Mouse (Mus musculus) forebrain, embryonic 15.5 days (tissue): ENCODE data around the gene CN725425. TPM values are rescaled to one million over a fixed set of nuclear protein-coding genes. Genes with fewer than 3 reads are reported as not detected.

Source experiments
- ATAC-seq: fragments of 200-750 bp; cut with Nextera tagmentation; replicated peaks from 2 replicates; pipeline ENCODE4 v1.8.0; 2017; ENCODE audit warnings: mild to moderate bottlenecking, moderate TSS enrichment, moderate library complexity
- H3K27ac ChIP-seq: fragments of 300-500 bp; sonication (generic); replicated peaks from 2 replicates; pipeline ENCODE4 v1.5.1; 2015; ENCODE audit warnings: mild to moderate bottlenecking, inconsistent platforms
- H3K27me3 ChIP-seq: fragments of 300-500 bp; sonication (generic); 2 replicates; pipeline ENCODE4 v1.6.1; 2015; ENCODE audit warnings: inconsistent platforms
- H3K36me3 ChIP-seq: fragments of 300-500 bp; sonication (generic); 2 replicates; pipeline ENCODE4 v1.6.1; 2015; ENCODE audit warnings: mild to moderate bottlenecking, inconsistent platforms
- H3K4me1 ChIP-seq: fragments of 300-500 bp; sonication (generic); 2 replicates; pipeline ENCODE4 v1.6.1; 2015; ENCODE audit warnings: inconsistent platforms
- H3K4me2 ChIP-seq: fragments of 300-500 bp; sonication (generic); replicated peaks from 2 replicates; pipeline ENCODE4 v1.6.1; 2015; ENCODE audit warnings: mild to moderate bottlenecking, inconsistent platforms
- H3K4me3 ChIP-seq: fragments of 300-500 bp; sonication (generic); 2 replicates; pipeline ENCODE4 v1.5.1; 2015; ENCODE audit warnings: mild to moderate bottlenecking, inconsistent platforms
- H3K9ac ChIP-seq: fragments of 300-500 bp; sonication (generic); replicated peaks from 2 replicates; pipeline ENCODE4 v1.6.1; 2015; ENCODE audit warnings: mild to moderate bottlenecking, inconsistent platforms
- H3K9me3 ChIP-seq: fragments of 300-500 bp; sonication (generic); 2 replicates; pipeline ENCODE4 v1.6.1; 2016; ENCODE audit warnings: inconsistent platforms
- WGBS: fragments of 180-500 bp; shearing (Covaris S2); methylation state at CpG from one replicate; pipeline ENCODE4 v1.1.7; 2015; ENCODE audit warnings: mixed read lengths; 5-methylcytosine and 5-hydroxymethylcytosine counted together
- polyA plus RNA-seq: library from polyadenylated mRNA; unstranded; fragments of >200 nt; fragmentation: Nextera tagmentation; extraction: Ambion mirVana; gene quantifications from 2 replicates; pipeline ENCODE4 v1.2.1, GENCODE M21; 2015

CN725425 gene
- polyA plus RNA-seq, 1 experiment from 2014 or later, result not detected

GRCm38 (mm10) chr15:91282822-91283221 lies 83.5 kb downstream of the CN725425 start:
- no peak overlapping the region for H3K4me2 ChIP-seq
- no peak for ATAC-seq
- no peaks in the 10 kb centered on the region for H3K4me1 ChIP-seq
- no peak overlapping the region for H3K4me3 ChIP-seq
- 91% methylated on average over 7 of the region's 7 CpGs for WGBS
- no peaks in the 10 kb centered on the region for H3K27me3 ChIP-seq
- no peak overlapping the region for H3K27ac ChIP-seq
- H3K9ac ChIP-seq, result no peak overlapping the region
- no peaks in the 10 kb centered on the region for H3K36me3 ChIP-seq
- H3K9me3 ChIP-seq, result no peaks in the 10 kb centered on the region

- Histone ChIP-seq H3K9me3 (no peaks in the 10 kb centered on the region), H3K9ac (no peak overlapping the region), H3K4me3 (no peak overlapping the region), H3K27ac (no peak overlapping the region), H3K27me3 (no peaks in the 10 kb centered on the region), H3K36me3 (no peaks in the 10 kb centered on the region), H3K4me1 (no peaks in the 10 kb centered on the region), H3K4me2 (no peak overlapping the region)
- ATAC-seq, result no peak
- WGBS, result 91% methylated on average over 3 of the region's 3 CpGs
Observed at GRCm38 (mm10) chr15:91283418-91283817, 84.1 kb downstream of the CN725425 start.

- Histone ChIP-seq H3K36me3 (no peaks in the 10 kb centered on the region), H3K4me2 (no peak overlapping the region), H3K27me3 (no peaks in the 10 kb centered on the region), H3K9me3 (no peaks in the 10 kb centered on the region), H3K27ac (no peak overlapping the region), H3K4me3 (no peak overlapping the region), H3K4me1 (peaks cover 9% of the 10 kb centered on the region), H3K9ac (no peak overlapping the region)
- no peak for ATAC-seq
- 84% methylated on average over 11 of the region's 11 CpGs for WGBS
Observed at GRCm38 (mm10) chr15:91299319-91299835, 100.1 kb downstream of the CN725425 start.

GRCm38 (mm10) chr15:91301366-91301765 lies 102.1 kb downstream of the CN725425 start:
- peak; percentile 73; the same call in 1 of the 2 replicates for ATAC-seq
- H3K27me3 ChIP-seq, result no peaks in the 10 kb centered on the region

GRCm38 (mm10) chr15:91304296-91304852 lies 105.1 kb downstream of the CN725425 start:
- no peaks in the 10 kb centered on the region for H3K4me1 ChIP-seq
- H3K36me3 ChIP-seq, result no peaks in the 10 kb centered on the region
- ATAC-seq, result peak; percentile 60; the same call in 1 of the 2 replicates
- 38% methylated on average over 7 of the region's 7 CpGs for WGBS
- H3K4me2 ChIP-seq, result no peak overlapping the region
- H3K27me3 ChIP-seq, result no peaks in the 10 kb centered on the region
- no peak overlapping the region for H3K4me3 ChIP-seq
- H3K27ac ChIP-seq, result no peak overlapping the region
- no peak overlapping the region for H3K9ac ChIP-seq
- H3K9me3 ChIP-seq, result no peaks in the 10 kb centered on the region

More at GRCm38 (mm10) chr15:91301366-91301765, 102.1 kb downstream of the CN725425 start:
- no peak overlapping the region for H3K27ac ChIP-seq
- 9% methylated on average over 3 of the region's 3 CpGs for WGBS
- no peaks in the 10 kb centered on the region for H3K4me1 ChIP-seq
- H3K9ac ChIP-seq, result no peak overlapping the region
- H3K36me3 ChIP-seq, result no peaks in the 10 kb centered on the region
- no peak overlapping the region for H3K4me2 ChIP-seq
- H3K4me3 ChIP-seq, result no peak overlapping the region
- H3K9me3 ChIP-seq, result no peaks in the 10 kb centered on the region

Other genes with a start within 250 kb of the CN725425 start
- gene Kif21a, start 149.5 kb upstream of the CN725425 start, polyA plus RNA-seq, result 52.3 and 54.2 TPM in 2 replicates
- gene Abcd2, start 7.7 kb upstream of the CN725425 start, polyA plus RNA-seq, result 21.2 and 23.5 TPM in 2 replicates